Mouse (Mus musculus): ENCODE data around the gene Rfc4.

DNA sequence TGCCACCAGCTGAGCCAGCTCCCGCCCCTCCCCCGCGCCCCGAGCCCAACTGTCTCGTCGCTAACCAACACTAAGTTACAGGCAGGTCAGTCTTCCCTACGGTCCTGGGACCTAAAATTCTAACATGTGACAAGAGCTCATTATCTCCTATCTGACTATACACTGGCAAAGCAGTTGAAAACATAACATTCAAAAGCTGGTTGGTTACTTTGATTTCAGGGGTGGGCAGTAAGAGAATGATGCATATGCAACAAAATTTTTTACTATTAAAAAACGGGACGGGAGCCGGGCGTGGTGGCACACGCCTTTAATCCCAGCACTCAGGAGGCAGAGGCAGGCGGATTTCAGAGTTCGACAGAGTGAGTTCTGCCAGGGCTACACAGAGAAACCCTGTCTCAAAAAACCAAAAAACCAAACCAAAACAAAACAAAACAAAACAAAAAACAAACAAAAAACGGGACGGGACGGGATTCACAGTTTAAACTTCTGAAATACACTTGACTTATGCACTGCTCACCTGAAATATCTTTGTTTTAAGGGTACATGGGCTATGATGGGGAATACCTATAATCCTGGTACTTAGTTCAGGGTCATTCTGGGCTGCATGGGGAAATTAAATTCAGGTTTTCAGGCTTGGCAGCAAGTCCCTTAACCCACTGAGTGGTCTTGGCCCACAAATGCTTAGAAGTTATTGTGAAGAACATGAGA lies 24.3 kb downstream of the Rfc4 start:
- TF ChIP-seq POLR2A (IDR thresholded peaks at IDR 0.05; ENCODE audit: insufficient read length, low read depth) (no peak), E2F4 (IDR thresholded peaks at IDR 0.05; ENCODE audit: insufficient read depth) (no peak), MAX (IDR thresholded peaks at IDR 0.05; ENCODE audit: low read depth) (no peak), CEBPB (IDR thresholded peaks at IDR 0.05; ENCODE audit: insufficient read depth, poor library complexity, severe bottlenecking) (no peak), USF1 (IDR thresholded peaks at IDR 0.05; ENCODE audit: low read depth) (no peak), TCF12 (IDR thresholded peaks at IDR 0.05; ENCODE audit: insufficient read depth, poor library complexity, severe bottlenecking) (no peak)

Measured in myocyte (in vitro differentiated cells).